Mouse (Mus musculus) G1E (cell line): ENCODE measurements around the gene Etl4. TPM values are rescaled to one million over a fixed set of nuclear protein-coding genes. Genes with fewer than 3 reads are reported as not detected.
"Not testable (repeated sequence)": the region's sequence is repeated elsewhere in the genome, so short reads cannot be mapped to it uniquely, and the experiment has no call there.

ENCODE experiments used
- ATAC-seq: 2 replicates; pipeline ENCODE4 v1.8.0; 2016; ENCODE audit warnings: mild to moderate bottlenecking; ENCODE audit not compliant: insufficient number of reproducible peaks, poor library complexity, low FRiP score, severe bottlenecking; ENCODE audit errors: extremely low read depth
- DNase-seq: peaks from one replicate; pipeline ENCODE4 v3.0.0; 2012; ENCODE audit warnings: low spot score
- H3K27me3 ChIP-seq: 2 replicates; pipeline ENCODE4 v1.6.1; 2012; ENCODE audit warnings: mild to moderate bottlenecking, low read length, inconsistent platforms; ENCODE audit not compliant: insufficient read depth
- H3K36me3 ChIP-seq: replicated peaks from 2 replicates; pipeline ENCODE3; 2012; ENCODE audit warnings: mild to moderate bottlenecking, inconsistent platforms
- H3K4me1 ChIP-seq: 2 replicates; pipeline ENCODE4 v1.6.1; 2012; ENCODE audit warnings: low read depth, low read length, inconsistent platforms, mixed read lengths; ENCODE audit not compliant: insufficient read depth
- H3K4me3 ChIP-seq: 2 replicates; pipeline ENCODE4 v1.5.1; 2012; ENCODE audit warnings: low read depth, mild to moderate bottlenecking, inconsistent platforms, low read length, moderate library complexity, mixed read lengths
- H3K9me3 ChIP-seq: replicated peaks from 2 replicates; pipeline ENCODE4 v1.6.1; 2012; ENCODE audit warnings: inconsistent platforms
- CTCF ChIP-seq: IDR thresholded peaks from 2 replicates; pipeline ENCODE4 v1.5.1; 2012; ENCODE audit warnings: low read depth, low read length, inconsistent platforms, mixed read lengths
- GATA1 ChIP-seq: IDR thresholded peaks from 2 replicates; pipeline ENCODE4 v1.6.1; 2012; ENCODE audit warnings: borderline replicate concordance, low read length, inconsistent platforms, mixed read lengths
- GATA2 ChIP-seq: IDR thresholded peaks from 2 replicates; pipeline ENCODE4 v1.6.1; 2012; ENCODE audit warnings: low read depth, low read length, inconsistent platforms, borderline replicate concordance
- POLR2AphosphoS5 ChIP-seq: IDR thresholded peaks from 2 replicates; pipeline ENCODE4 v1.6.1; 2012; ENCODE audit warnings: low read depth, low read length, inconsistent platforms; ENCODE audit not compliant: insufficient replicate concordance
- TAL1 ChIP-seq: conservative IDR thresholded peaks from 2 replicates; pipeline ENCODE4 v1.6.1; 2012; ENCODE audit warnings: low read depth, low read length, inconsistent platforms, mixed read lengths
- polyA plus RNA-seq: library from polyadenylated mRNA; stranded (reverse); fragments of >175 nt; gene quantifications from 2 replicates; pipeline ENCODE4 v1.2.3, GENCODE M21; 2012
- total RNA-seq, 2 experiments: library from RNA; stranded (forward) in 1 of 2; stranded (reverse) in 1 of 2; fragments of 200-1000 nt in 1 of 2; fragments of >200 nt in 1 of 2; fragmentation: Nextera tagmentation in 1 of 2; gene quantifications; 2 replicates each; pipeline ENCODE4 v1.2.3; 2014 to 2017

Gene Etl4
- total and polyA plus RNA-seq, 3 experiments, result 0.44 TPM; not detected in 2

- H3K4me1 ChIP-seq, result no peaks in the 10 kb centered on the region
- ATAC-seq (no peak), DNase-seq (no peak)
- no peaks in the 10 kb centered on the region for H3K36me3 ChIP-seq
- no peak overlapping the region for H3K4me3 ChIP-seq
- TF ChIP-seq CTCF, result no peak
- TF ChIP-seq GATA2, result no peak
- TF ChIP-seq GATA1, result no peak
- no peak for TF ChIP-seq TAL1
- H3K27me3 ChIP-seq, result no peaks in the 10 kb centered on the region
- no peaks in the 10 kb centered on the region for H3K9me3 ChIP-seq
These were observed 222.2 kb downstream of the Etl4 start for GRCm38 (mm10) chr2:20131792-20132191.

- ATAC-seq, result no peak
- H3K9me3 ChIP-seq, result no peaks in the 10 kb centered on the region
- no peak for DNase-seq
- H3K4me1 ChIP-seq, result no peaks in the 10 kb centered on the region
- H3K36me3 ChIP-seq, result no peaks in the 10 kb centered on the region
- no peaks in the 10 kb centered on the region for H3K27me3 ChIP-seq
- TF ChIP-seq TAL1 (no peak), GATA2 (no peak), POLR2AphosphoS5 (no peak), CTCF (no peak), GATA1 (no peak)
- no peak overlapping the region for H3K4me3 ChIP-seq
These were observed 228.8 kb downstream of the Etl4 start for GRCm38 (mm10) chr2:20138426-20138825.

- Histone ChIP-seq H3K36me3 (no peaks in the 10 kb centered on the region), H3K27me3 (no peaks in the 10 kb centered on the region), H3K9me3 (no peaks in the 10 kb centered on the region), H3K4me1 (no peaks in the 10 kb centered on the region), H3K4me3 (no peak overlapping the region)
- TF ChIP-seq CTCF (no peak), GATA1 (no peak), POLR2AphosphoS5 (no peak), GATA2 (no peak), TAL1 (no peak)
- ATAC-seq (no peak), DNase-seq (no peak)
These were observed 235.8 kb downstream of the Etl4 start for GRCm38 (mm10) chr2:20145368-20145767.

GRCm38 (mm10) chr2:20167073-20167472 is 257.5 kb downstream of the Etl4 start:
- ATAC-seq (no peak), DNase-seq (no peak)
- no peaks in the 10 kb centered on the region for H3K27me3 ChIP-seq
- H3K4me3 ChIP-seq, result no peak overlapping the region
- H3K9me3 ChIP-seq, result no peaks in the 10 kb centered on the region
- H3K36me3 ChIP-seq, result no peaks in the 10 kb centered on the region
- TF ChIP-seq GATA1 (no peak), POLR2AphosphoS5 (no peak), CTCF (no peak), GATA2 (no peak), TAL1 (no peak)
- H3K4me1 ChIP-seq, result no peaks in the 10 kb centered on the region

- no peaks in the 10 kb centered on the region for H3K36me3 ChIP-seq
- H3K4me1 ChIP-seq, result no peaks in the 10 kb centered on the region
- ATAC-seq, result no peak
- TF ChIP-seq TAL1 (no peak), CTCF (no peak), GATA2 (no peak), POLR2AphosphoS5 (no peak), GATA1 (no peak)
- H3K27me3 ChIP-seq, result no peaks in the 10 kb centered on the region
- no peaks in the 10 kb centered on the region for H3K9me3 ChIP-seq
- H3K4me3 ChIP-seq, result no peak overlapping the region
- DNase-seq, result no peak
These were observed 258.0 kb downstream of the Etl4 start for GRCm38 (mm10) chr2:20167566-20167965.

- no peaks in the 10 kb centered on the region for H3K4me1 ChIP-seq
- DNase-seq (no peak), ATAC-seq (no peak)
- H3K27me3 ChIP-seq, result no peaks in the 10 kb centered on the region
- H3K9me3 ChIP-seq, result no peaks in the 10 kb centered on the region
- H3K36me3 ChIP-seq, result no peaks in the 10 kb centered on the region
- H3K4me3 ChIP-seq, result no peak overlapping the region
- no peak for TF ChIP-seq POLR2AphosphoS5
- TF ChIP-seq TAL1, result no peak
- TF ChIP-seq CTCF, result no peak
- TF ChIP-seq GATA2, result no peak
- TF ChIP-seq GATA1, result no peak
These were observed 258.6 kb downstream of the Etl4 start for GRCm38 (mm10) chr2:20168156-20168555.

- not testable (repeated sequence) for DNase-seq, H3K4me3 ChIP-seq, H3K9me3 ChIP-seq, H3K4me1 ChIP-seq, ATAC-seq, H3K36me3 ChIP-seq, H3K27me3 ChIP-seq
These were observed 267.0 kb downstream of the Etl4 start for GRCm38 (mm10) chr2:20176456-20177184.

GRCm38 (mm10) chr2:20177236-20177635 is 267.7 kb downstream of the Etl4 start:
- H3K4me1 ChIP-seq, H3K4me3 ChIP-seq, DNase-seq, ATAC-seq, H3K27me3 ChIP-seq, H3K9me3 ChIP-seq, H3K36me3 ChIP-seq: not testable (repeated sequence)

- not testable (repeated sequence) for H3K4me1 ChIP-seq, DNase-seq, H3K9me3 ChIP-seq, H3K4me3 ChIP-seq, H3K36me3 ChIP-seq, ATAC-seq, H3K27me3 ChIP-seq
These were observed 271.0 kb downstream of the Etl4 start for GRCm38 (mm10) chr2:20180561-20180960.

- not testable (repeated sequence) for H3K9me3 ChIP-seq, H3K27me3 ChIP-seq, ATAC-seq, H3K4me3 ChIP-seq, H3K36me3 ChIP-seq, H3K4me1 ChIP-seq, DNase-seq
These were observed 277.6 kb downstream of the Etl4 start for GRCm38 (mm10) chr2:20187223-20187622.
